Mouse (Mus musculus): Measurements from ENCODE around the gene Lgmn.
A peak's percentile ranks its signal among the peaks of the same experiment; 100 is the strongest.

Gene Lgmn

DNA sequence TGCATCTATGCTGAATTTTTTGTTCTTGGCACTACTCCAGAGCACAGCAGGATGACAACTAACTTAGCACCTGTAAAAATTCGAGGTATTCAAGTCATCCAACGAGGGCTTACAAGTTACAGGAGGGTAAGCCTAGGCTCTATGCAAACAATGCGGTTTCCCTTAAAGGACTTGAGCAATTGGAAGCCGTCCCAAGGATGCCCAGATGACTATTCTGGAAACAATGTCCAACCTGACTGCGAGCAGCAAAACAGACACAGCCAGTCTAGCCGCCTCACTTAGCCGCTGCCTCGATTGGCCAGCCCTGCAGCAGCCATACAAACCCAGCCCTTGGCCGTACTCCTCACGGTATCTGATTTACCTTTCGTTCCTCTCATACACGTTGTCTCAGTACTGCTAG lies 7.4 kb downstream of the Lgmn start:
- no peak for DNase-seq (ENCODE audit: low read depth)

DNA sequence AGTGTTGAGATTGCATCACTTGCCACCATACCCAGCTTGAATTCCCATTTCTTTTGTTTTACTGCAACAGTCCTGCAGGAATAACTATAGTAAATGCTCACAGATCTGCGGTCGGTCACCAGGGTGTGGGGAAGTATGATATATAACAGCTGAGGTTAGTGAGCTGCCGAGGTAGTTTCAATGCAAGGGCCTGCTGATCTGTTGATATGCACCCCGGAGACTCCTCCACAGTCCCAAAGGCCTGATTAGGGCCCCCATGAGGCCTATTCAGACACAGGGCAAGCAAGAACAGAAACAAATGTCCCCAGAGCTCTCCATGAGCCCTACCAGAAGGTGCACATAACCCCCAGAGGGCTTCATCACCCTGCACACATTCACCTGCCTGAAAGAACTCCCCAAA lies 9.4 kb downstream of the Lgmn start:
- DNase-seq (ENCODE audit: low read depth): no peak

DNA sequence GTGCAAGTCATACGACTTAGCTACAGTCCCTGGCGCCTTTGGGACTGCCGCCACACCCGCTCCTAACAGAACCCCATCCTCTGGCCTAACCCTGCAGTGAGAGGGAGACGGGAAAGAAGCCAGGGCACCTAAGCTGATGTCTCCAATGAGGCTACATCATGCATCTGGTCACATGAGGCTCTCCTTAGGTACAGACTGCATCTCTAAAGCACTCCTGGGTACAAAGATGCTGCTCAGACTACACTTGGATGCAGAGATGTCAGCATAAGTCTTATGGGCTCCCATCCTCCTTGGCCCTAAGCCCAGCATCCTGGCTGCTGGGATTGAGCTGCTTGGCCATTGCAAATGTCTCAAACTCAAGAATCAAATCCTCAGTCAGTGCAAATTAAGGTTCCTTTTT lies 10.0 kb downstream of the Lgmn start:
- no peak for DNase-seq (ENCODE audit: low read depth)

DNA sequence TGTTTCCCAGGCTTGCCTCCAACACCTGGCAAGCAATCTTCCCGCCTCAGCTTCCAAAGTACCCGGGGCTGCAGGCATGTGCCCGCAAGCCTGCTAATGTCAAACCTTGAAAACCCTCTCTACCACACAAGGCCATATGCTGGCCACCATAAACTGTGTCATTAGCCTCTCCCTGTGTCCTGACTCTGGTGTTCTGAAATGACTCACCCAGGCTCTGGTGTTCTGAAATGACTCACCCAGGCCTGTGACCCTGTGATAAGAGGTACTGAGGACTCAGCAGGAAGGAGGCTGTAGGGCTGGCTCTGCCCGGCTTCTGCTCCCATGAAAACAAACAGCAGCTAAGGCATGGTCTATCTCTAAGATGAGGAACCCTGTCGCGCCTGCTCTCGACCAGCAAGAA lies 13.3 kb downstream of the Lgmn start:
- no peak for DNase-seq (ENCODE audit: low read depth)

DNA sequence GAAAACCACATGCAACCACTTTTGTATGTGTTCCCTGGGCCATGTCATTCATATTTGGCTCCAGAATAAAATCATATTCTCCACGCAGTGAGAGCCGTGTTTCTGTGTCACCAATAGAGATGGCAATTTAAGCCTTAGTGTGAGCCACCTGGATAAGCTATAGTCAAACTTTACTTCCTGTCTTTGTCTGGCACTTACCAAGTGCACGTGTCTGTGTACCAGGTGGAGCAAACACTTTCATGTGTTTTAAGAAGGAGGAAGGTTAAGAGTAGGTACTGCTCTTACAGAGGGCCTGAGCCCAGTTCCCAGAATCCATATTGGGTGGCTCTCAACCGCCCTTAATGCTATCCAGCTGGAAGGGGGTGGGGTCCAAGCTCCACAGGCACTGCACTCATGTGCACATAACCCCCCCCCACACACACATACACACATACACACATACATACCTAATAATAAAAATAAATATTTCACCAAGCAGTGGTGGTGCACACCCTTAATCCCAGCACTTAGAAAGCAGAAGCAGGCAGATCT lies 14.5 kb downstream of the Lgmn start:
- DNase-seq (ENCODE audit: low read depth): peak; percentile 50

DNA sequence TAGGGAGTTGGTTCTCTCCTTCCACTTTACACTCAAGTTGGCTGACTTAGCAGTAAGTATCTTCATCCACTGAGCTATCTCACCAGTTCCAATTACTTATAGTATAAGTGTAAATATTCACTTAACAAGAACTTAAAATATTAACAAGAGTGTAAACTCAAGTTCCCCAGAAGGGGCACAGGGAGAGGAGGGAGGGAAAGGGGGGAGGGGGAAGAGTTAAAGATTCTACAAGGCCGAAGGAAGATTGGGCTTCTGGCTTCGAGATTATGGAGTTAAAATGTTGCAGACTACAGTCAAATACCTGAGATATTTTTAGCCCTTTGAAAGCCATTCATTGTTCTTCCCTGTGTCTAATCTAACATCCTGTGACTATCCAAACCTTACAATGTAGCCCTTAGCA lies 15.2 kb downstream of the Lgmn start:
- no peak for DNase-seq (ENCODE audit: low read depth)

DNA sequence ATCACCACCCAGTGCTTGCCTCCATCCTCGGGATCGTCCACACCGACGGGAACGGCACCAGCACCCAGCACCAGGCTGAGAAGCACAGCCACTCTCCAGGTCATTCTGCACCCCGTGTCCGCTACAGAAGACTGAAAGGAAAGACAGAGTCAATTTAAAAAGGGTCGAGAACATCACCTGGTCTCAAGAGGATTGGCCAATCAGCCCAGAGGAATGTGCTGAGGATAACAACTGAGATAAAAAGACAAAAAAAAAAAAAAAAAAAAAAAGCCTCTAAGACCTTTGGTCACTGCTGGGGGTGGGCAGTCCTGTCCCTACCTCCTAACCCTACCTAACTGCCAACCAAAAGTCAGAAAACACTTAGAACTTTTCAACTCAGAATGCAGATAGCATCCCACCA lies 16.0 kb downstream of the Lgmn start:
- no peak for DNase-seq (ENCODE audit: low read depth)

DNA sequence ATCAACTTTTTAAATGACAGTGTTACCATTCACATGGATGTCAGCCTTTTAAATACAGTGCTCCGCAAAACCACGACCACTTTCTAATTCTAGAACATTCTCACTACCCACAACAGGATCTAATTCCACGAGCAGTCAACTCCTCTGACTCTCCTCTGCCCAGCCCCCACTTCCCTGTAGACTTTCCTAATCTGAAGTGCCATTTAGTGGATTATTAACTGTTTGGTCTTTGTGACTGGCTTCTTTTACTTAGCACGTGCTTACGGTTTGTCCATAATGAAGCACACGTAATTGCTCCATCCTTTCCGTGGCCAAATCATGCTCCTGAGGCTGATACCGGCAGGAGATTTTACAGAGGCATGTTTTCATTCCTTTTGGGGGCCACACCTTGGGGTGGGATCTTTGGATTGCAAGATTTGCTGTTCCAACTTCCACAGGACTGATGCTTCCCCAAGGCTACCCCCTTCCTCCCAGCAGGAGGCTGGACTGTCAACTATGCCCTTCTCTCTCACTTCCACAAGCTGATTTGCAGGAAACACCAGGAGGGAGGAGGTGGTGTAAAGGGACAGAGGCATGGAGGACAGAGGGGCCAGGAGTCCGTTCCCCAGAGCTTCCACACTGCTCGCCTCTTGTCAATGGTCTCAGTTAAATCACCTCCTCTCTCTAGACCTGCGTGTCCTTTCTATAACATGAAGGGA lies 16.8 kb downstream of the Lgmn start:
- DNase-seq (ENCODE audit: low read depth): no peak

DNA sequence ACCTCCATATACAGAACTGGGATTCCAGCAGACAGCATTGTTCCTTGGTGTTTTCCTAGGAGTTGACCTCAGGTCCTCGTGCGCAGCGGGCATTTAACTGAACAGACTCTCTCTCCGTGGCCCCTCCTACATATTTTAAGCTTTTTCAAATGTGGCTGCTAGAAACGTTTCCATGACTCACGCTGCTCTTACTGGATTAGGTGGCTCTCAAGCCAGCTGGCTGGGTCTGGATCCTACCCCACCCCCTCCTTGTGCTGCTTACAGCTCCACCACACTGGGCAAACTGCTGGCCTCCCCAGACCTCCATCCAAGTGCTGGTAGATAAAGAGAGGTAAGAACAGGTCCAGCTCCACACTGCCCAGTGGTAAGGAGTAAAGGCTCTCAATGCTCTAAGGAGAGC lies 17.5 kb downstream of the Lgmn start:
- DNase-seq (ENCODE audit: low read depth): no peak

DNA sequence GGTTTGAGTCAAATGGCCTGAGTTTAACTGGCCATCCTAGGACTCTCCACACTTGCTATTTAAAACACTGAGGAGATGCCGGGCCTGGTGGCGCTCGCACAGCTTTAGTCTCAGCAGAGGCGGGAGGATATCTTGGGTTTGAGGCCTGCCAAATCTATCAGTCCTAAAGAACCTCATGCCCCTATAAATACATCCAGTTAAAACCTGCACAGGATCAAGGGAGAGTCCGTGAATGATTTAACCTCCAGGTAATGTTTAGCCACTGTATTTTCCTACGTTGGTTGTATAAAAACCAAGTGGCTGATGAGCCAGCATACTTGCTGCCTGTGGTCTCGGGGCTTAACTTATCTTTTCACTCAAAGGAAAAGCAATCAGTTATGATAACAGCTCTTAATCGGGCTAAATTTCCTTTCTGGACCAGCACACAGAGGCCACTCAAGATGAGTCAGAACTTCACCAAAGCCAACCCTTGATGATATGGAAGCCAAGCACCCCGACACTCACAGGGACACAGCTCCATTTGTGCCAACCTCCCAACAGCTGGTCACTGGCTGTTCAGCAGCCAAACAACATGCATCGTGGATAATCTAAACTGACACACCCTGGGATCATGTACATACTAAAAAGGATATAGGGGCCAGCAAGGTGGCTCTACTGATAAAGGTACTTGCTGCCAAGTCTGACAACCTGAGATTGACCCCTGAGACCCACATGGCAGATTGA lies 19.3 kb downstream of the Lgmn start:
- DNase-seq (ENCODE audit: low read depth): no peak

DNA sequence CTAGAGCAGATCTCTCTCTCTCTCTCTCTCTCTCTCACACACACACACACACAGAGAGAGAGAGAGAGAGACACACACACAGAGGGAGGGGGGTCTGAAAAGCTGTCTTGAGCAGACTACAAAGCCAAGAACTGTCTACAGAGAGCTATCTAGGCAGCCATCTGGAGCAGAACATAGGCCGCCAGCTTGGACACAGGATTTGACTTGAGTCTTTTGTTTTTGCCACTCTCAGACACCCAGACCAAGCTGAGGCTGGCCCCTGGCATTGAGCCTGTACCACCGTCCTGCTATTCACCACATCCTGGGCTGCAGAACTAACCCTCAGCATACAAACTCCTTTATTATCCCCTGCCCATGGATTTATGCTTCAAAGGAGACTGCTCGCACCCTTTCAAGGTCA lies 20.1 kb downstream of the Lgmn start:
- no peak for DNase-seq (ENCODE audit: low read depth)

DNA sequence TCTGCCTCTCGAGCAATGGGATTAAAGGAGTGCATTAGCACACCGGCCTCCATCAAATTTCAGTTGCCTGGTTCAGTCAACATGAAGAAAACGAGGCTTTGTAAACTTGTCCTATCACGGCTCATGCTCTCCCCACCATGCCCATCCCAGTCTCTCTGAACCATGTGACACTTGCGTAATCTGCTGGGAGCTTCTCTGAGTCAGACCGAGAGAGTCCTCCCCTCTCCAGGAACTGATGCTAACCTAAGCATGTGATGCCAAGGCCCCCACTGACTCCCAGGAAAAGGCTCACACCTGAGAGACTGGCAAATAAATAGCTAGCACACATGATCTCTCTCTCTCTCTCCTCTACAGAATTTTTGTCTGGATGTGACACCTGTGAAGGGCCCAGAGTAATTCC lies 21.9 kb downstream of the Lgmn start:
- no peak for DNase-seq (ENCODE audit: low read depth)

DNA sequence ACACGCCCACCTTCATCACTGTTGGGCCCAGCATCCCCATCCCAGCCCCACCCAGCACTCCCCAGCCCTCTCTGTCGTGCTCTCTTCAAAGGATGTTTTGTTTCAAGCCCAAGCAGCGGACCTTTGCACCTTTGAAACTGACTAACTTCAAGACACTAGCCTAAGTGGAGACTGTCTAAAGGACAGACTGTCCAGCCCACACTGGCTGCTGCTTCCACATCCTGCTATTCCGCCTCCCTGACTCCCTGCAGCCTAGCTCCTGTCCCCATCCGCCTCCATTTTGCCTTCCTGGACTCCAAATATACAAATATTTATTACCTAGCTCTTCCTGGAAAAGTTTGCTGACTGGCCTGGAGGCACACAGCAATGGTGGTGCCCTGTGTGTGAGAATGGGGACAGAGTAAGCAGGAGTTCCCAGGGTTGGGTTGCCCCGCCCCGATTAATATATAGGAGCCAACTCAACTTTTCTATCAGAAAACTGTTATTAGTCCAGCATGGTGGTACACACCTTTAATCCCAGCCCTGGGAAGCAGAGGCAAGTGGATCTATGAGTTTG lies 22.6 kb downstream of the Lgmn start:
- no peak for DNase-seq (ENCODE audit: low read depth)

DNA sequence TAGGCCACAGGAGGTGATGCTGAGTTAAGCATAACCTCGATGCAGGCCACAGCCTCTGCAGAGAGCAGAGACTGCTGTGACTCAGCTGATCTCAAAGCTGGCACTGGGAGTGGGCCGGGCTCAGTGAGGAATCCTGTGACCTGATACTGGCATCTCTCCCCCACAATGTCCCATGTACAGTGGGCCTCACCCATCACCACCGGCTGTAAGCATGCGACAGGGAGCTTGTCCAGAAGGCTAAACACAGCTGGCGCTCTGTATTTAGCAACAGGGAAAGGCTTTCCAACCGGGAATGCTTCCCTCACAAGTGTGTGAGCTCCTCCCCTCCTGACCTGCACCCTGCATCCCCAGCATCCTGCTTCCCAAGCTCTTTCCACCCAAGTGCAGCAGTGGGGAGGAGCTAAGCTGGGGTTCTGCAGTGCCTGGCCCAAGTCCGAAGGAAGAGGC lies 23.2 kb downstream of the Lgmn start:
- no peak for DNase-seq (ENCODE audit: low read depth)

DNA sequence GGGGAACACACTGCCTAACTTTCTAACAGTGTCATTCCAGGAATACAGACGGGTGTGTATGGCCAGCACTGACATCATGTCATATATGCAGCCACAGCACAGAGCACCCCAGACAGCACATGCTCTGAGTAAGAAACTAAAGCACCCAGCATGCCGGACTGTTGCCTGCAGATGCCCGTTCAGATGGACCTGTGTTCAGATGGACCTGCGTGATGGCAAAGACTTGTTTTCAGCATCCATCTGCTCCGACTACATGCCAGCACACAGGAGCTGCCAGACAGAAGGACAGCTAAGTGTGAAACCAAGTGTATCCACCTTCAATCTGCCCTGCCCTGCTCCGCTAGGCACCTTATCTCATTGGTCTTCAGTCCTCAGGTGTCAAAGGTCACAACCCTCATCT lies 24.9 kb downstream of the Lgmn start:
- DNase-seq (ENCODE audit: low read depth): no peak

DNA sequence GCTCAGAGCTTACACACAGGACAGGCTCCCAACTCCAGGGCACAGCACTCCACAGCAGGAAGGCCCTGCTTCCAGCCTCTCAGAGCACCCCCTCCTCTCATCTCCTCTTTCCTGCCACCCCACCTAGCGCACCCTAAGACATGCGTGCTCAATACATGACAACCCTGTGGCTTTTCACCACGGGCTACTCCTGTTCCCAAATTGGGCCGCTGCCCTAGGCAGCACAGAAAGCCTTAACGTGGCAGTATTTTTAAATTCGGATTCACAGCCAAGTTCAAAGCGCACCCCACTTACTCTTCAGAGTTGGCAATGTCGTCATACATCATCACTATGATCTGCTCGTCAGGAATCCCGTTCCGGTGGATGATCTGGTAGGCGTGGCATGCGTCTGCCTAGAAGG lies 26.4 kb downstream of the Lgmn start:
- DNase-seq (ENCODE audit: low read depth): no peak

DNA sequence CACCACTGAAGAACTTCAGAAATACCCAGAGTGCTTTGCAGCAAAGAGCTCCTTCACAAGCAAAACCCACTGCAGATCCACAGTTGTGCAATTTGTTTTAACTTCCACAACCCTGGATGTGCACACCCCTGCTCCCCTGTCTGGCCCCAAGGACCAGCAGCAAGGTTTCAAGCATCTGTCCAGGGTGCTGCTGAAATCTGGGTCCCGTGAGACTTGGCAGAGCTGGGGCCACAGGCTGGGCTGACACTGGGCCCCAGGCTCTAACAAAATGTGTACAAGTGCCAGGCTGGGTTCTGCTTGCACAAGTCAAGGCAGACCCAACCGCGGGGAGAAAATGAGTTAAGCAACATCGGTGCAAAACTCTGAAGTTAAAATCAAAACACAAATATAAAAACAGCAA lies 41.0 kb downstream of the Lgmn start:
- no peak for DNase-seq (ENCODE audit: low read depth)

DNA sequence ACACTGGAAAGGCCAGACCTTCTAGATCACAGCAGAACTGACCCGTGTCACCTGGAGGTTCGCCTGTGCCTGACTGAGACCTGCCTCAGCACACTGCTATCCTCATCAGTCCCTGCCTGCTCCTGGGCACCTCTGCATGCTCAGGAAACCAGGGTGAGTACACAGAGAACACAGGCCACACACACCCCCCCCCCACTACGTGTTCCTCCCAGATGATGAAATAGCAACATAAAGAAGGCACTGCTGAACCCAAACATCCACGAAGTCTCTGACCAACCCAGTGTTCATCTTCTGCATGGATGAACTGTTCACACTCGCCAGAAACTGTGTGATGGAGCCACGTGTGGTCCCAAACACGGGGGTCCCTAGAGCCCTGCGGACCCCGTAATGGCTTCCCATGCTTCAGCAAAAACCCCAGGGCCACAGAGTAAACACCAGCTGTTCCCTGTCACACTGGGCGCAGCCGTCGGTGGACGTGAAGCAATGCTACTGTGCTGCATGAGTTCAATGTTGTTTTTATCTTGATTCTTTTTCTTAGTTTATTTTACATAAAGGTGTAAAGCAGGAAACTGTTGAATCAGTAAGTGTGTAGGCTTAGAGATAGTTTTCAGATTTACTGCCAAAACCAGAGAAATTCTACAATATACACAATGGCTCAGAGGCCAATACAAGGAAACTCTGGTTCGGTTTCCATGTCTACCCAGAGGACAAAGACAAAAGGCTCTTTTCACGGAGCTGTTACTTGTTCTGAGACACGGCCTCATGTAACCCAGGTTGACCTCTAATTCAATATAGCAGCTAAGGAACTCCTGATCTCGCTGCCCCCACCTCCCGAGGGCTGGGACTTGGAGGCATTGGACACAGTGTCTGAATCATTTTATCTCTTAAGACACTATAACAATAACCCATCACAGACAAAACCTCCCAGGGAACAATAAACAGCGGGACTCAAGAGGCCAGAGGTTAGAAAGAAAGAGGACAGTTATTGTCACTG lies 43.3 kb downstream of the Lgmn start:
- DNase-seq (ENCODE audit: low read depth): no peak

DNA sequence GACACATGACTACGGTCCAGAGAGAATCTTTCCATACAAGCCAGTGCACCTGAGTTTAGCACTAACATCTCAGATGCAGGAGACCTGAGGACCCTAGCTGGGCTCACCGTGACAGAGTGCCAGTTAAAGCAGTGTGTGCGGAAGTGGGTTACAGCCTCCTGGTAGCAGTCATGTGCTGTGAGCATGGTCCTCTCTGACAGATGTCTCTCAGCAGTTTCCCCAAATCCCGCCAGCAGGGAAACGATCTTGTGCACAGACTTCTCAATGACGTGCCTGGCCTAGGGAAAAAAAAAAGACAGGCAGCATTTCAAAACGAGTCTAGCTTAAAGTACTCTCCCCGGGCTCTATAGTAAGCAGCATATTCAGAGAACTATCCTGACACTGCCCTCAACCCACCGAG lies 44.1 kb downstream of the Lgmn start:
- no peak for DNase-seq (ENCODE audit: low read depth)

DNA sequence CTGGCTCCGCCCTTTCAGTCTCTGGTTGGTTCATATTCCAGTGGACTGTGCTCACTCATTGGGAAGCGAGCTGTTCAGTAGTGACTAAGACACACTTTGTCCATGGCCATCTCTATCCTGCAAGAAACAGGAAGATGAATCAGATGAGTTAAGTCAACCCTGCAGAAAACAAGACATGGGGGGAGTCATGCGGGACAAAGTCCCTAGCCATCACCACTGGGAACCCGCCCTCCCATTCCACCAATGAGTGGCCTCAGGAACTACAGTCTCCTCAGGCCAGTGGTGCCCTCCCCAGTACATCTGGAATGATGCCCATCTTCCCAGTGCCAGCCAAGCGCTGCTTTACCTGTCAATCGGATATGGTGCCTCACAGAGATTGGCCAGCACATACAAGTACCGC lies 45.1 kb downstream of the Lgmn start:
- no peak for DNase-seq (ENCODE audit: low read depth)

DNA sequence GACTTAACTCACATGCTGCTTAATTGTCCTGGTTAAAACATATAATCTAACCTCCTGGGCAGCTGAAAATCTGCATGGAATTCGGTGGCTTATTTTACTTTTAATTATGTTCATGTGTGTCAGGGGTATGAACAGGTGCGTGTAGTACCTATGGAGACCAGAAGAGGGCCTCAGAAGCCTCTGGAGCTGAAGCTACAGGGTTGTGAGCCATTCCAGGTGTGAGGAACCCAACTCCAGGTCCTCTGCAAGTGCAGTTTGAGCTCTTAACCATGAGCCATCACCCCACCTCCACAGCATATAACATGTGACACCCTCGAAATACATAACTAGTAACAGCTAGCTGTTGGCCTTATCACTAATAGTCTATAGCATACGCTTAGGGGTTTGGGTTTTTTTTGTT lies 47.6 kb downstream of the Lgmn start:
- DNase-seq (ENCODE audit: low read depth): peak; percentile 79

DNA sequence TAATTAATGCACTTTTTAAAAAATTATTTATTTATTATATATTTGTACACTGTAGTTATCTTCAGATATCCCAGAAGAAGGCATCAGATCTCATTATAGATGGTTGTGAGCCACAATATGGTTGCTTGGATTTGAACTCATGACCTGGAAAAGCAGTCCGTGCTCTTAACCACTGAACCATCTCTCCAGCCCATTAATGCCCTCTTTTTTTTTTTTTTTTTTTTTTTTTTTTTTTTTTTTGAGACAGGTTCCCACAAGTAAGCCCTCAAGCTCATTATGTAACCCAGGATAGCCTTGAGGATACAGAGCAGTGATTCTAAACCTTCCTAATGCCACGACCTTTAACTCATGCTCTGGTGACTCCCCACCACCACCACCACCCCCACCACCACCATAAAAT lies 48.5 kb downstream of the Lgmn start:
- no peak for DNase-seq (ENCODE audit: low read depth)
